Mouse (Mus musculus) megakaryocyte progenitor cell, adult 5-6 weeks (primary cell): ENCODE results near the gene Dda1. TPM values are rescaled to one million over a fixed set of nuclear protein-coding genes. Genes with fewer than 3 reads are reported as not detected.

Source experiments
- ATAC-seq: replicated peaks from 2 replicates; pipeline ENCODE4 v1.8.0; 2016; ENCODE audit warnings: mild to moderate bottlenecking, moderate TSS enrichment, inconsistent platforms; ENCODE audit not compliant: poor library complexity
- total RNA-seq, 2 experiments: library from RNA; stranded (forward) in 1 of 2; stranded (reverse) in 1 of 2; fragments of 157-497, 149-512 nt in 1 of 2; fragments of 200-1000 nt in 1 of 2; gene quantifications; 2 replicates each; pipeline versions ENCODE4 v1.2.3 to v1.2.4; 2015 to 2017

The Dda1 gene
- total RNA-seq, 2 experiments from 2014 or later = 14.7 to 32.3 TPM

DNA sequence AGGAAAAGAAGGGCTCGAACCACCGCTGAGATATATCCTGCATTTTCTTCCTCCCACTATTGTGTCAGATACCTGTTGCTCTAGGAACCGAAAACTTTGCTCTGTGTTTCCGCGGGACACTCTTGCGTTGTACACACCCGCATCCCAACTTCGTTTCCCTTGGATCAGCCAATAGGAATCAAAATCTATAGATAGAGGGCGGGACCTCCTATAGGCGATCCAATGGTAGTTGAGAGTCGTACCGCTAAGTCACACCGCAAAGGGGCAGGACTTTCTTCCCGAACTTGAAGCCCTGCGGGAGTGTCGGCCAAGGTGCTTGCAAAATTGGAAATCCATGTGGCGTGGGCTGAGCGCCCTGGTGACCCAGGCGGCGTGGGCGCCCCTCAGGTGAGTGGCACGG is 19.5 kb downstream of the Dda1 start:
- ATAC-seq = peak; percentile 85

DNA sequence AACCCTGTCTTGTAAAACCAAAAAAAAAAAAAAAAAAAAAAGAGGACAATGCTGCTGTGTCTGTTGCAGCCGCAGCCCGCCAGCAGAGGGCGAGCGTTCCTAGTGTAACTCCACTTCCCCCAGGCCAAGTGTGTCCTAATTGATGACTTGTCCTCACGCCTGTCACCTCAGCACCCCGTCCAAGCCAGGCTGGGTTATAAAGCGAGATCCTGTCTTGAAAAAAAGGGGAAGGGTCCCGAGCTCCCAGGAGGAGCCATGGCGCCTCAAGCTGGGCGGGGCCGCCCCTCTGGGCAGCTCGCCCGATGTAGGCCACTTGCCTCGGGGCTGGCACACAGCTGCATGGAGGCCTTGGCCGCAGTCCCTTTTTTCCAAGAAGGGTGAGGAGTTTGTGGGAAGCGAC is 26.0 kb downstream of the Dda1 start:
- peak; percentile 97 for ATAC-seq

DNA sequence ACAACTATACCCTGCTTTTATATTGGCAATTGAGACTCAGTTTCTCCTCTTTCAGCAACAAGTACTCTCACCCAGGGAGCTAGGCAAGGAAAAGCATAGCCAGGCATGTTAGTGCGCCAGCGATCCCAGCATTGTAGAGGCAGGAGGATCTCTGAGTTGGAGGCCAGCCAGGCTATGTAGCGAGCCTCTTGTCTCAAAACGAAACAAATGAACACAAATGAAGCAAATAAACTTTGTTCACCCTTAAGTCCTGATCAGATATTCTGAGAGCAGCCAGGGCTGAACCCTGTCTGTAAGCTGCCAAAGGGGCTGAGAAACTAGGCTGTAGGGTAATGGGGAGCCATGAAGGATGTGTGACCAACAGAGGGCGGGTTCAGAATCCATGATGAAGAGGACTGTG is 26.8 kb downstream of the Dda1 start:
- ATAC-seq = no peak

DNA sequence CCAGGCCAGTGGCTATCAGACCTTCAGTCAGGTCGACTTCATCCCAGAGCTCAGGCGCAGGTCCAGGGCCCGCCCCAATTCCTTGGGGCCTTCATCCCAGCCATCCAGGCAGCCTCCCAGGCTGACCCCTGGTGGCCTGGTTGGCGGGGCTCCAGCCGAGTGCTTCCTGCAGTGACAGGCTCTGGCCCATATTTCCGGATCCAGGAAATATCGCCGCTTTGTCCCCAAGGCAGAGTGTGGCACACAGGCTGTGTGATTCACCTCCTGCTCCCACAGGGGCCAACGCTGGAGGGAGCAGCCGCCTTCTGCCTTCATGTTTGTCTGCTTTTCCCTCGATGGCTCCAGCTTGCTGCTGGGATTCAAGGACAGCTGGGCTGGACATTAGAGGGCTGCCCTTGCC is 27.5 kb downstream of the Dda1 start:
- no peak for ATAC-seq

DNA sequence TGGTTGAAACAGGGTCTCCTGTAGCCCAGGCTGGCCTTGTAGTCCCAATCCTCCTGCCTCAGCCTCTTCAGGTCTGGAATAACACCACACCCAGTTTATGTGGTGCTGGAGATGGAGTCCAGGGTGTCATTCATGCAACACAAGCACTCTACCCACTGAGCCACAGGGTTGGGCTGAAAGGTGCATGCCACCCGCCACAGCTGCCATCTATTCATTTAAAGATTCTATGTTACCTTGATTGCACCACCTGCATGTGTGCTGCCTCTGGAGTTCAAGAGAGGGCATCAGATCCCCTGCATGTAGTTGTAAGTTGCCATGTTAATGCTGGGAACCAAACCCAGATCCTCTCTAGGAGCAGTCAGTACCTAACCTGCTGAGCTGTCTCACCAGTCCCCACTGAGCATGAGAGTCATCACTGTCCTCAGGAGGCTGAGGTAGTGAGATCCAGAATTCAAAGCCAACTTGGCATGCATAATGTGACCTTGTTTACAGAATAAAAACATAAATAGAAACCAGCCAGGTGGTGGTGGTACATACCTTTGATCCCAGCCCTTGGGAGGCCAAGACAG is 28.2 kb downstream of the Dda1 start:
- no peak for ATAC-seq

DNA sequence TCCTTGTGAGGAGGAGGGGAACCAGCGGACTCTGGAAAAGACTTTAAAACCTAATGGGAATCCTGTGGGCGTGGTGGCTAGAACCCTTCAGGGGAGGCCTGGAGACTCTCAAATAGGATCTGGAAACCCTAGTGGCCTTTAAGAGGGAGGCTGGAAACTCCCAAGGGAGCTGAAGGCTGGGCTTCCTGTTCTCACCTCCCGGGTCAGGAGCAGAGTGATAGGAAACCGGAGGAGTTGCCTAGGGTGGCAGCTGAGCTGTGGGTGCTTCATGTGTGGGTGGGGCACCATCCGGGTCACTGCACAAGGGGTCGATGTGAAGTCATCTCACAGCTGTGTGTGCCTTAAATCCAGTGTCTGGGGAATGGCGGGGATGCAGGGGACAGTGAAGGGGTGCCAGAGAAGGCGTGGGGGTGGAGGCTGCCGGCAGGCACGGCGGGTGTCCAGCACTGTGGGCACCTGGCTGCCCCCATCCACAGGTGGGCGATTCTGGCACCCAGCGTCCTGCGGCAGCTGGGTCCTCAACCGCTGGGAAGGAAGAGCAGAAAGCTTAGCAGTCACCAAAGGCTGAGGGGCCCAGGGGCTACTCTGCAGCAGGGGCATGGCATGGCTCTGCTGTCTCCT is 29.0 kb downstream of the Dda1 start:
- ATAC-seq = no peak

DNA sequence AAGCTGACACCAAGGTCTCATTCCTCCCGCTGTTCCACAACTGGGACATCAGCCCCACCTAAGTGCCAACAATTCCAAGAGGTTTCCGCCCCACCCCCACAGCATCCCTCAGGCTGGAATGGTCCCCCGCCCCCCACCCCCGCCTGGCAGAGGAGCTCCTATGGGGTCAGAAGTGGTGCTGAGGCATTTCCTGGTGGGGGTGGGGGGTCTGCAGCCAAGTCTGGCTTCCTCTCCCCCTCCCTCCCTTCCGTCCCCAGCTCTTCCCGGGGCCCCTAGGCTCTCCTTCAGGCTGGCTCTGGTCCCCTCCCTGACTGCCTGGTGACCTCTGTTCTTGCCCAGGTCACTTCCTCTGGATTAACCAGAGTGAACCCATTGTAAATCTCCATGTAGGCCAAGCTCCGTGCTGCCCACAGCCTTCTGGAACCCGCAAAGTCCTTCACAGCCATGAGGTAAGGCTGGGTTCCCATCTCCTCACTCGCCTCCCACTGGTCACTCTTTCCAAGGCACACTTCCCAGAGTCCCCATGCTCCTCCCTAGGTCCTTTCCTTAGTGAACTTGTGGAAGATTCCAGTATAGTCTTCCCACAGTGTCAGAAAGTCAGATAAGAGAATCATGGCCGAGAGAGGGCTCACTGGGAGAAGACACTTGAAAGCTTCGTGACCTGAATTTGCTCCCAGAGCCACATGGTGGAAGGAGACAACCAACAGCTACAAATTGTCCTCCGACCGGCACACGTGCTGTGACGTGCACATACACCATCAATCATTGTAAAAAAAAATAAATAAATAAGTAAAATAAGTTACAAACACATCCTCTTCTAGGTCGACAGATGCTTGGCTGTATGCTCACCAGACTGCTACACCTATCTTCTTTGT is 30.1 kb downstream of the Dda1 start:
- no peak for ATAC-seq

DNA sequence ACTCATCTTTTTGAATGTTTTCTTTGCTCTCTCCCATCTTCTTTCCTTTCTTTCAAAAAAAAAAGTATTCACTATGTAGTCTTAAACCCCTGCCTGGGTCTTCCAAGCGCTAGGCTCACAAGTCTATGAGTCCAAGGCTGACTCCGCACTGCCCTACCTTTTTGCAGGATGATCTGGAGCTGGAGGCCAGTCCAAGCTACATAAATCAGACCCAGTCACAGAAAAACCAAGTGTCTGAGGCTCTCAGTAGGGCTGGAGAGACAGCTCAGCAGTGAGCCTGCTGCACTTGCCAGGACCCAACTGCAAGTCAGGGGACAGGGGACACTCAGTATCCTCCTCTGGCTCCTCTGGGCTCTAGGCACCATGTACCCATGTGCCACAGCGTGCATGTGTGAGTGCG is 35.4 kb downstream of the Dda1 start:
- ATAC-seq = no peak

DNA sequence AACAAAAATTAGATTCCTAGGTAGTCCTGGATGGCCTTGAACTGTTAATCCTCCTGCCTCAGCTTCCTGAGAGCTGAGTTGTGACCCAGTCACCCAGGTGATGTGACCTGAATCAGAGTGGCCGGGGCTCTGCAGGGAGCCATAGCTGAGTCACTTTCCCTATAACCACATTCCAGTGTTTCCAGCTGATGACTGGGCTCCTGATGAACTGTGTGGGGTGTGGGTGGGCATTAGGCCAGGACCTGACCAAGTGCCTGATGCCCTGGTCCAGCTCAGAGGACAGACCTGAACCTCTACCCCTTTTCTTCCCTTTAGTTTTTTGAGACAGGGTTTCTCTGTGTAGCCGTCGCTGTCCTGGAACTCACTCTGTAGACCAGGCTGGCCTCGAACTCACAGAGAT is 36.3 kb downstream of the Dda1 start:
- ATAC-seq = no peak

DNA sequence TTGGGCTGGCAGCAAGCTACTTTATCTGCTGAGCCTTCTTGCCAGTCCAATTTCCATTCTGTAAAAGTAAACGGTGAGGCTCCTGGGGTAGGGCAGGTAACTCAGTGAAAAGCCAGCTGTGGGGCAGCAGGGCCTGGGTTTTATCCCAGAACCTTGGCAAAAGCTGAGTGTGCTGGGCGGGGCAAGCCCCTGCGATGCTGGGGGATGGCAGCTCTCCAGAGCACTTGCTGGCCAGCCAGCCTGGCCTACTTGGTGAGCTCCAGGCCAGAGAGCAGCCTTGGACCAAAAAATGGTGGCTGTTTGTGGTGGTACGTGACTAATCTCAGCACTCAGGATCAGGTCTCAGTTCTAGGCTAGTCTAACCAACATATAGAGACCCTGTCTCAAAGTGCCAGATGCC is 37.0 kb downstream of the Dda1 start:
- no peak for ATAC-seq

DNA sequence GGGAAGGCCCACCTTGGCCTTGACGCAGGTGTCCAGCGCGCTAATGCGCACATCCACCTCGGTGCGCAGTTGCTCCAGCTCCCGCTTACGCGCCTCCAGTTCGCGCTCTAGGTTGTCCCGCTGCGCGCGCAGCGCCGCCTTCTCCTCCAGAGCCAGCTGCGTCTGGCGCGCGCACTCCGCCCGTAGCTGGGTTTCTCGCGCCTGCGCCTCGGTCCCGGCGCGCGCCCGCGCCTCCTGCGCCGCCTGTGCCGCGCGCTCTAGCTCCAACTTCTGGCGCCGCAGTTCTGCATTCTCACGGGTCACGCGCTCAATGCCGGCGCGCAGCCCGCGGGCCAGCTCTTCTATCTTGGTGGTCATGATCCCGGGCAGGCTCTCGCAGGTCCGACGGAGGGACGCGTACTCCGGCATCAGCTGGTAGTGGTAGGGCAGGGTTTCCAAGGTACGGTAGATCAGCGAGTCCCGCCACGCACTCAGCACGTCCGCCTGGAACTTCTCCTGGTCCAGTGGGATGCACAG is 38.6 kb downstream of the Dda1 start:
- ATAC-seq = peak; percentile 61

DNA sequence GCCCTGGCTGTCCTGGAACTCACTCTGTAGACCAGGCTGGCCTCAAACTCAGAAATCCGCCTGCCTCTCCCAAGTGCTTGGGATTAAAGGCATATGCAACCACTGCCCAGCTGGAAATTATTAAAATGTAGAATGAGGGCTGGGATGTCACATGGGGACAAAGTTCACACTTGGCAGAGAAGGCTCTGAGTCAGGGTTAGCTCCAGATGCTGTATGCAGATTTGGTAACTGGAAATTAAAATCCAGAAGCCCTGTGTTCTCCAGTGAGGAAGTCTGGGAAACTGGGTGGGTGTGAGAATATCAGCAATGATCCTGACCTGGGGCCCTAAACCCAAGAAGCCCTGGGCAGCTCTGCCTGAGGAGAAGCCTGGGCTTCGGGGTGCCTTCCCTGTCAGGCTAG is 40.3 kb downstream of the Dda1 start:
- no peak for ATAC-seq

DNA sequence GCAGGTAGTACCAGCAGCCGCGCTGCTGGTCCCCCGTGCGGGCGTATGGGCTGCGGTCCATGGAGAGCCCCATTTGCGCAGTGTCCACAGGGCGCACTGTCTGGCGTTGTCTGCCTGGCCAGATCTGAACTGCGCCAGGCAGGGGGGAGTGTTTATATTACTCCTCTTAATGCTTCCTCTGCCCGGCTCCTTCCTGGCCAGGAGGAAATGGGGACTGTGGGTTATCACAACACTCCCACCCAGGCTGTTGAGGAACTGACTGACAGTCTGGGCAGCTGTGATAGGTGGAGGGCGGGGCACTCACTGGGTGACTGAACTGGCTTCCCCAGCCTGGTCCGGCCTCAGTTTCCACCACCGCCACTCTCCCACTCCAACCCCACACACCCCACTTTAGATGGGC is 42.6 kb downstream of the Dda1 start, which contains the start of gene Plvap:
Gene Plvap, minus strand, starts transcription at position 109 of the 400 bp plus-strand sequence.
- peak; percentile 86 for ATAC-seq

DNA sequence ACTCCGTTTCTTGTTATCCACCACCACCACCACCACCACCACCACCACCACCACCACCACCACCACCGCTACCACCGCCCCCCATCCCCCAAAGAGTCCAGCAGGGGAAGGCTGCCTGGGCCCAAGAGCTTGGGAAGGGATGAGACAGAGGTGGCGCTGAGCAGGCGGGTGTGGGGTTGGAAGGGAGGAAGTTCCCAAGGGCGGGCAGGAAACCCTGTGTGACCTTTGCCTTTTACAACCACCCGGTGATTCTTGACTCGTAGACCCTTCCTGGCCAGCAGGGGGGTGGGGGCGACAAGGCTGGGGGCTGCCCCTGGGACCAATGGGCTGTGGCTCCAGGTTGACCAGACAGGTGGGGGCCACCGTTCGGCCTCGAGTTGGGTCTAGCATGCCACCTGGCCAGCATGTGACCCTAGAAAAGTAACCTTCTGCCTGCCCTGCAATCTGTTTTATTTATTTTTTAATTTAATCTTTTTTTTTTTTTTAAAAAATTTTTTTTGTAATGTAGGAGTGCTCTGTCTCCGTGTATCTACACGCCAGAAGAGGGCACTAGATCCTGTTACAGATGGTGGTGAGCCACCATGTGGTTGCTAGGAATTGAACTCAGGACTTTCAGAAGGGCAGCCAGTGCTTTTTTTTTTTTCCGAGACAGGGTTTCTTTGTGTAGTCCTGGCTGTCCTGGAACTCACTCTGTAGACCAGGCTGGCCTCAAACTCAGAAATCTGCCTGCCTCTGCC is 44.2 kb downstream of the Dda1 start:
- ATAC-seq = no peak

DNA sequence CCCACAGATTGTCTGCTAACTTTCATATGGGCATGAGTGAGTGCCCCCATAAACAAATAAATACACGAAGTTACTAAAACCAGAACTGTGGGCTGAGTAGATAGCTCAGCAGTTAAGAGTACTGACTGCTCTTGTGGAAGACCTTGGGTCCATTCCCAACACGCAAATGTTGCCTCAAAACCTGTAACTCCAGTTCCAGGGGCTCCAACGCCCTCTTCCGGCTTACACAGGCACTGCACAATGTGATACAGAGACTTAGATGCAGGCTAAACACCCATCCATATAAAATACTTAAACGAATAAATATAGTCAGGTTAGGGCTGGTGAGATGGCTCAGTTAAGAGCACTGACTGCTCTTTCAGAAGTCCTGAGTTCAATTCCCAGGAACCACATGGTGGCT is 46.0 kb downstream of the Dda1 start:
- ATAC-seq = no peak

DNA sequence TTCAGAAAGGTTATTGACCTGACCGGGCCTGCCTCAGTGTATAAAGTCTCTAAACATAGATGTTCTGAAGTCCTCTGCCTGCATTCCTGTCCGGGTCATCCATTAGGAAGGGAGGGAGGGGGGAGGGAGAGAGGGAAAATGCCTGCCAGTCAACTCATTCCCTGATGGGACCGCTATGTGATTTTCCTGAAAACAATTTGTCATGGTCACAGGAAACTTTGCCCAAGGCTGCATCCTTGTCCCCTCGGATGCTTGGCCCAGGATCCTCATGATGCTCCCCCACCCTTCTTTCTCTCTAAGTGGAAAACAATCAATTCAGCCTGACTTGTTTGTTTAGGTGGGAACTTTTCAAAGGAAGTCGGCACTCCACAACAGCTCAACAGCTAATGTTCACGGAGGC is 47.8 kb downstream of the Dda1 start:
- no peak for ATAC-seq

DNA sequence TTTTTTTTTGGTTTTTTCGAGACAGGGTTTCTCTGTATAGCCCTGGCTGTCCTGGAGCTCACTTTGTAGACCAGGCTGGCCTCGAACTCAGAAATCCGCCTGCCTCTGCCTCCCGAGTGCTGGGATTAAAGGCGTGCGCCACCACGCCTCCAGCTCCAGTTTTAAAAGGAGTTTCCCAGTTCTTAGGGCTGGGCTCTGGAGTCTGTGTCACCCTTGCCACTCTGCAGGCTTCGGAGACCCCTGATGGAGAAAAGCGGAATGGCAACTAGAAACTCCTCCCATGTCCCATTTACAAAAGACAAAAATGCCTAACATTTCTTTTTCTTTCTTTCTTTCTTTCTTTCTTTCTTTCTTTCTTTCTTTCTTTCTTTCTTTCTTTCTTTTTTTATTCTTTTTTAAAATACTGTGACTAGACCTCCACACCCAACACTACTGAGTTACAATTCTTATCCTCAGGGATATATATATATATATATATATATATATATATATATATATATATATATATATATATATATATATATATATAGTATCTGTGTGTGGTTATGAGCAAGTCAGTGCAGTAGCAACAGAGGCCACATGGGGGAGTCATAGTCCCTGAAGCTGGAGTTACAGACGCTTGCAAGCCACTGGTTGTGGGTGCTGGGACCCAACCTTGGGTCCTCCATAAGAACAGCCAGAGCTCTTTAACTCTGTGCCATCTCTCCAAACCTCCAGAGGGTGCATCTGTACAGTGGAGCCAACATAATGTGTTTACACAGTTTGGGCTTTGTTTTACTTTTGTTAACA is 50.2 kb downstream of the Dda1 start:
- peak; percentile 71 for ATAC-seq

DNA sequence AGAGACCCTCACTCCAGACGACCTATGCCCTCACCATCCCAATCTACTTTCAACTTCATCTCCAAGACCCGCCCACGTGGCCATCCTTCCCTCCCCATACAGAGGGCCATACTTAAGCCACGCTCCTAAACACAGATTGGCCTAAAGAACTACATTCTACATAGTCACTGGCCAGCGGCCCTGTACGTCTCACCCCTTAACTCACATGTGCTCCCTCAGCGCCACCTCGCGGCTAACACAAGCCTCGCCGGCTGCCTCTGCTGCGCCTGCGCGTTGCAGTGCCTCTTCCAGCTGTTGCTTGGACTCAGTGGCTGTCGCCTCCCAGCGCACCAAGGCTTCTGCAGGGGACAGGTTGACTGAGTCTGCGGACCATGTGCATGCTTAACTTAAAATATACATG is 52.6 kb downstream of the Dda1 start:
- ATAC-seq = peak; percentile 97

DNA sequence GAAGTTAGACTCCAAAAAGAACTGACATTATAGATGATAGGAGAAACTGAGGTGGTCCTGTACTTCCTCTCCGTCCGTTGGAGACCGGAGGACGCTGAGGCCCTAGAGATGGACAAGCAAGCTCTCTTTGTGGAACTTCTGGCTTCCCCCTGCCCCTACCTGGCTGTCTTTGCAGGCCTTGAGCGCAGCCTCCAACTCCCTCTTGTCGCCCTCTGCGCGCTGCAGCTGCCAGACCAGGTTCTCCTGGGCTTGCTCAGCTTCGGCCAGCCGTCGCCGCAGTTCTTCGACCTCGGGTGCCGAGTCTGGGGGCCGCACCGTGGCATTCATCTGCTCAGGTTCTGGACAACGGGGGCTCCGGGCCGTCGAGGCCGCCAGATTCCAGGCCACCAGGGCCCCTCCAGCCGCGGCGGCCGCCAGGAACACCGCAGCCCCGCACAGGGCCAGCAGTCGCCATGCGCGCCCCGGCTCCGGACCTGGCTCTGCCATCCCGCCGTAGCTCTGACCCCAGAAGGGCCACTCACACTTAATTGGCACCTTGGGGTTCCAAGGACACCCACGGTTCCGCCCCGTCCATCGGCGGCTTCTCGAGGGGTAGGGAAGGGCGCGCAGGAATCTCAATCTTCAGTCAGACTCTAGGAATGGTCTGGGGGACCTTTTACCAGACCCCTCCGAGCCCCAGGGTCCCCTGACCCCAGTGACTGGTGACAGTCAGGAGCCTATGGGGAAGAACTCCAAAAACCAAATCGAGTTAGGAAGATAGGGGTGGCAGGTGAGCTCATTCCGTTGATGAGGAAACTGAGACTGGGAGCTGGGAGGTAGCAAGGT is 56.4 kb downstream of the Dda1 start, which contains the start of gene Ccdc194:
Gene Ccdc194, minus strand, starts transcription at position 486 of the 825 bp plus-strand sequence.
- ATAC-seq = no peak
